Mouse (Mus musculus): ENCODE measurements around the gene Gm8653.
"Not testable (repeated sequence)": the region's sequence is repeated elsewhere in the genome, so short reads cannot be mapped to it uniquely, and the experiment has no call there.

Gm8653 gene

DNA sequence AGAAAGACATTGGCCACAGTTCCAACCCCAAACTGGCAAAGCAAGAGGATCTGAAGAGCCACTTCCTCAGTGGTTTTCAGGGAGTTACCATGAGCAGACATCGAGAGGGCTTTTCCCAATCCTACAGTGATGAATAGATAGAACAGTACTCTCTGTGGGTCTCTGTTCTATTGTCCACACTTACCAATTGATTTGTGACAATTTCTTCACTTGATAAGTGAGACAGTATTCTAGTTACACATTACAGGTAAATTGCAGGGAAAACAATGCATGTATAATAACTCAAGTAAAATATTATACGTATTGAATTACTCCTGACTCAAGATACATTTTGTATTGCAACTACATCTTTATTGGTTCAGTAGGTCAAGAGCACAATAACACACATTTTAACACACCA, at the start of gene Gm8653:
TSS of gene Gm8653 (minus strand) at position 101 of the 400 bp plus-strand sequence.
- DNase-seq, result not testable (repeated sequence)

DNA sequence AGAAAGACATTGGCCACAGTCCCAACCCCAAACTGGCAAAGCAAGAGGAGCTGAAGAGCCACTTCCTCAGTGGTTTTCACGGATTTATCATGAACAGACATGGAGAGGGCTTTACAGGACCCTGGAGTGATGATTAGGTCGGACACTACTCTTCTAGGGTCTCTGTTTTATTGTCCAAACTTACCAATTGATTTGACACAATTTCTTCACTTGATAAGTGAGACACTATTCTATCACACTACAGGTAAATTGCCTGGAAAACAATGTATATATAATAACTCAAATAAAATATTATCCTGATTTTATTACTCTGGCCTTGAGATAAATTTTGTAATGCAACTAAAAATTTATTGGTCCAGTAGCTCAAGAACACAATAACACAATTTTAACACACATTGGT, 28.3 kb upstream of the Gm8653 start, which contains the start of gene Gm8453:
TSS of gene Gm8453 (minus strand) at position 101 of the 400 bp plus-strand sequence.
- DNase-seq, result not testable (repeated sequence)

- not testable (repeated sequence) for DNase-seq
Measured at GRCm38 (mm10) chr7:22189077-22189476, 12.0 kb downstream of the Gm8653 start, which contains the start of gene Vmn1r143. Vmn1r143 (plus strand) TSS chr7:22189377.

- DNase-seq, result not testable (repeated sequence)
Measured at GRCm38 (mm10) chr7:22163935-22164334, 37.1 kb downstream of the Gm8653 start, which contains the start of gene Vmn1r142. Vmn1r142 (minus strand) TSS chr7:22164035.
